Mouse (Mus musculus) B cell, adult (primary cell): ENCODE results near the gene Krt23. TPM values are rescaled to one million over a fixed set of nuclear protein-coding genes. Genes with fewer than 3 reads are reported as not detected.

ENCODE experiments used
- total RNA-seq: library from RNA; stranded (reverse); gene quantifications from 4 replicates; pipeline ENCODE4 v1.2.4, GENCODE M21; 2023; ENCODE audit not compliant: inconsistent age

Krt23 gene
- not detected in 4 replicates for total RNA-seq

DNA sequence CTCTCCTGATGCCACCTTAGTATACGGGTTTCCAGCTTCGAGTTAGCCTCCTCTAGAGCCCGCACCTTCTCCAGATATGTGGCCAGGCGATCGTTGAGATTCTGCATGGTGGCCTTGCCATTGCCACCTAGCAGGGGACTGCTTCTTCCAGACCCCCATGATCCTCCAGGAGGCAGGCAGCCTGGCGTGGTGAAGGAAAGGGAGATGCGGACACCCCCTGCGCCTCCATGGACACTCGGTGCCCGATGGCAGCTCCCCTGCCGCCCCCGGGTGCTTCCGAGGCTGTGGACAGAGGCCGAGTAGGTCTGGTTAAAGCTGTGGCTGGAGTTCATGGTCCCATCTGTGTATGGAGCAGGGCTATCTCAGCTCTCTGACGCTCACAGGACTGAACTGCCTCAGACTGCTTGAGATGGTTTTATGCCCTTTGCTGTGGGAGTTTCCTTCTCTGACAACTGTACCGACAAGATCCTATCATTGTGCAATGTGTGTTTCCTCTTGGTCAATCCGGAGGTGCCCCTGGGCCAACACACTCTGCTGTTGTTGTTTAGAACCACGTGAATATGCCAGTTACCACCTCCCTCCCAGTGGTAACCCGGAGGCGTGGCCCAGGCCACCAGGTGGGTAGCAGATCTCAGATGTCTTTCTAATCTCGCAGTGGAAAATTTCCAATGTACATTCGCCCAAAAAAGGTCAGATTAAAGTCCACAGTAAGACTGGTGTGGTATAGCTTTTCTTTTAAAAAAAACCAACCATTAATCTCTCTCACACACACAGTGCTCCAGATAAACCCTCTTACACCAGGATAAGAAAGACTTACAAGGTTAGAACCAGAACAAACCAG is at the start of gene Krt23:
Krt23 (minus strand) TSS at position 405 of the 841 bp plus-strand sequence.

DNA sequence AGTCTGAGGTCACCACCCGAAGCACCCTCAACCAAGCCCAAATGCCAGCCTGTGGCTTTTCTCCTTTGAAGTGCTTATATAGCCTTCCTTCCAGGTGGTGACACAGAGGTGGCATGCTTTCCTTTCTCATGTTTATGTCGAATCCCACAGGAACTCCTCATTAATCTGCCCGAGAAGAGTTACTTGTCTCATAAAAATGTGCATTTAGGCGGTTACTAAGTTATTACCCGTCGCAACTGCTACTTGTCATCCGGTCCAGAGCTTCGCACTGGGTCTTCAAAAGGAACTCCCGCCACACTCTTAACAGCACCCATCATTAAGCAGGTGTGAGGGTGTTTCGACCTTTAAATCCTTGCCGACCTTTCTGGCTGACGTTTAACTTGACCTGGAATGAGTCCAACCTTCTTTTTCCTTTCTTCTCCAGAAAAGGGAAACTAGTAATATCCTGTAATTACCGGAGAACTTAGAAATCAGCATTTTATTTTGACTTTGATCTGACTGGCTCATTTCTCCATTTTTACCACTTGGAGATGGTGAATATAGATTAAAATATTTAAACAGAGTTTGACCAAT is 28.4 kb upstream of the Krt23 start, which contains the start of gene Krt39:
Krt39 (minus strand) TSS at position 51 of the 573 bp plus-strand sequence.

DNA sequence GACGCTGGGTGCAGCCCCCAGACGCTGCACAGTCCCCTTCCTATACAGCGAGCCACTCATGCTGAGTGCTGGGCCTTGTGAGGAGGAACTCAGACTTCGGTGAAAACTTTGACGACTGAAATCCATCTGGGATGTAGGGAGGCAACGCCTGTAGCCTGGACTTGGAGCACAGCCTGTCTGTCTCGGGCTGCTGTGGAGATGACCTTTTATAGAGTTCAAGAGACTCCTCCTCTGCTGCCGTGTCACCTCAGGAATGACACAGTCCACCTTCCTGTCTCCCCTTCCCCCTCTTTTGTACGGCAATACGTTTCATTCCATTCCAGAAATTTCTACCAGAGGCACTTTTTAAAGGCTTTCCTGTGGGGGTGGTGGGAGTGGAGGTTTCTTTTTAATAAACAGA is 55.0 kb downstream of the Krt23 start, which contains the start of gene Krt20:
Krt20 (minus strand) TSS at position 179 of the 400 bp plus-strand sequence.

Other genes with a start within 250 kb of the Krt23 start
- 1.1 to 2.6 TPM (median 1.8 TPM) in 4 replicates for gene Krt222, start 249.1 kb downstream of the Krt23 start, total RNA-seq
- not detected in 4 replicates for gene Krt24, start 207.9 kb downstream of the Krt23 start, total RNA-seq
- not detected in 4 replicates for gene Krt25, start 170.2 kb downstream of the Krt23 start, total RNA-seq
- gene Krt26, start 155.2 kb downstream of the Krt23 start, total RNA-seq = not detected in 4 replicates
- not detected in 4 replicates for gene Krt27, start 142.0 kb downstream of the Krt23 start, total RNA-seq
- not detected in 4 replicates for gene Krt28, start 118.2 kb downstream of the Krt23 start, total RNA-seq
- gene Krt10, start 103.8 kb downstream of the Krt23 start, total RNA-seq = 1.7 to 4.1 TPM (median 2.1 TPM) in 4 replicates
- not detected in 4 replicates for gene Krt12, start 70.9 kb downstream of the Krt23 start, total RNA-seq
- not detected in 4 replicates for gene Krt20, start 55.0 kb downstream of the Krt23 start, total RNA-seq
- gene Krt39, start 28.2 kb upstream of the Krt23 start, total RNA-seq = not detected in 4 replicates
- gene Krt40, start 50.0 kb upstream of the Krt23 start, total RNA-seq = not detected in 4 replicates
- not detected in 4 replicates for gene Krtap3-3, start 57.7 kb upstream of the Krt23 start, total RNA-seq
- not detected in 4 replicates for gene Krtap3-2, start 63.7 kb upstream of the Krt23 start, total RNA-seq
- gene Gm11939, start 66.3 kb upstream of the Krt23 start, total RNA-seq = not detected in 4 replicates
- not detected in 4 replicates for gene Krtap3-1, start 73.5 kb upstream of the Krt23 start, total RNA-seq
- gene Krtap1-5, start 87.9 kb upstream of the Krt23 start, total RNA-seq = not detected in 4 replicates
- not detected in 4 replicates for gene Krtap1-4, start 90.5 kb upstream of the Krt23 start, total RNA-seq
- gene Krtap1-3, start 98.2 kb upstream of the Krt23 start, total RNA-seq = not detected in 4 replicates
- gene Krtap9-3, start 105.0 kb upstream of the Krt23 start, total RNA-seq = not detected in 4 replicates
- gene Gm11938, start 110.2 kb upstream of the Krt23 start, total RNA-seq = not detected in 4 replicates
- not detected in 4 replicates for gene Gm11937, start 117.1 kb upstream of the Krt23 start, total RNA-seq
- not detected in 4 replicates for gene Krtap2-4, start 121.7 kb upstream of the Krt23 start, total RNA-seq
- gene Gm11562, start 127.3 kb upstream of the Krt23 start, total RNA-seq = not detected in 4 replicates
- not detected in 4 replicates for gene Krtap4-1, start 135.1 kb upstream of the Krt23 start, total RNA-seq
- not detected in 4 replicates for gene Krtap4-2, start 141.9 kb upstream of the Krt23 start, total RNA-seq
- gene Krtap4-7, start 151.0 kb upstream of the Krt23 start, total RNA-seq = not detected in 4 replicates
- not detected in 4 replicates for gene Gm11555, start 157.1 kb upstream of the Krt23 start, total RNA-seq
- gene Gm11563, start 165.8 kb upstream of the Krt23 start, total RNA-seq = not detected in 4 replicates
- gene Krtap4-6, start 172.8 kb upstream of the Krt23 start, total RNA-seq = not detected in 4 replicates
- gene Gm14190, start 197.6 kb upstream of the Krt23 start, total RNA-seq = not detected in 4 replicates
- gene Gm14180, start 241.2 kb upstream of the Krt23 start, total RNA-seq = not detected in 4 replicates